Mouse (Mus musculus) stomach, postnatal 0 days (tissue): ENCODE results near the gene Ptprh.

Experiments used
- CTCF ChIP-seq: IDR thresholded peaks from 2 replicates; pipeline ENCODE4 v1.5.1; 2016; ENCODE audit warnings: antibody characterized with exemption, low read depth, mild to moderate bottlenecking, moderate library complexity
- EP300 ChIP-seq: optimal IDR thresholded peaks from 2 replicates; pipeline ENCODE3; 2016; ENCODE audit warnings: antibody characterized with exemption

DNA sequence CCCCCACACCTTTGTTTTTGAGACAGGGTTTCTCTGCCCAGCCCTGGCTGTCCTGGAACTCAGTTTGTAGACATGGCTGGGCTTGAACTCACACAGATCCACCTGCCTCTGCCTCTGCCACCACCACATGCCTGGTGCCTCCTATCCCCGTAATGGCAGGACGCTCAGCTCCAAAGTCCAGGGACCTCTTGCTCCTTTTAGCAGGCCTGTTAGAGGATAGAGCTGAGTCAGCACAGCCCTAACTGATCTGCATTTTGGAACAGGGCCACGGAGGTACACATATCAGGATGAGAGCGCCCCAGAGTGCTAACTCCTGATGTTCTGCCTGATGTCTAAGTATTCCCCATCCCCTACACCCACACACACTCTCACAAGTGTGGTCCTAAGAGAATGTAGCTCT, 27.2 kb upstream of the Ptprh start, which contains the start of gene Tmem86b:
- TF ChIP-seq CTCF = no peak
- no peak for TF ChIP-seq EP300
